Mouse (Mus musculus) heart, adult 2 months (tissue): Measurements from ENCODE around the gene Chrnd.

ENCODE experiments used
- CTCF ChIP-seq: fragments of 200-600 bp; IDR thresholded peaks from 2 replicates; pipeline ENCODE4 v1.8.1; 2022; ENCODE audit warnings: antibody characterized with exemption, mild to moderate bottlenecking, moderate library complexity
- EP300 ChIP-seq: fragments of 200-500 bp; IDR thresholded peaks from 2 replicates; pipeline ENCODE4 v1.6.1; 2011; ENCODE audit warnings: low read depth, low read length, control low read depth; ENCODE audit not compliant: insufficient read depth
- POLR2A ChIP-seq: fragments of 200-500 bp; IDR thresholded peaks from 2 replicates; pipeline ENCODE4 v1.6.1; 2011; ENCODE audit warnings: mild to moderate bottlenecking, low read depth, low read length, control low read depth; ENCODE audit not compliant: insufficient read depth

GRCm38 (mm10) chr1:87171312-87171711 is 19.1 kb upstream of the Chrnd start:
- TF ChIP-seq EP300 (no peak), CTCF (no peak), POLR2A (no peak)
